Mouse (Mus musculus) neutrophil, adult 5-6 weeks (primary cell): ENCODE measurements around the gene Snrnp27. TPM values are rescaled to one million over a fixed set of nuclear protein-coding genes. Genes with fewer than 3 reads are reported as not detected.

Source experiments
- ATAC-seq: fragments of 151-379, 151-347 bp; 2 replicates; pipeline ENCODE4 v1.8.0; 2017; ENCODE audit warnings: mild to moderate bottlenecking, moderate TSS enrichment; ENCODE audit not compliant: insufficient number of reproducible peaks, poor library complexity, low FRiP score, severe bottlenecking; ENCODE audit errors: extremely low read depth
- total RNA-seq: library from RNA; stranded (forward); fragments of 200-1000 nt; gene quantifications from 2 replicates; pipeline ENCODE4 v1.2.3, GENCODE M21; 2017

Snrnp27 gene
- total RNA-seq, 1 experiment from 2014 or later, result 58.8 TPM

GRCm38 (mm10) chr6:86667061-86667460, 17.3 kb downstream of the Snrnp27 start:
- ATAC-seq, result no peak

GRCm38 (mm10) chr6:86665560-86666307, 18.6 kb downstream of the Snrnp27 start:
- ATAC-seq, result no peak

- no peak for ATAC-seq
Observed at GRCm38 (mm10) chr6:86665076-86665475, 19.2 kb downstream of the Snrnp27 start.

- ATAC-seq, result no peak
Observed at GRCm38 (mm10) chr6:86660161-86660877, 24.0 kb downstream of the Snrnp27 start.

- ATAC-seq, result no peak
Observed at GRCm38 (mm10) chr6:86658501-86658900, 25.8 kb downstream of the Snrnp27 start.

GRCm38 (mm10) chr6:86654270-86654916, 29.9 kb downstream of the Snrnp27 start:
- peak; percentile 42 for ATAC-seq

- no peak for ATAC-seq
Observed at GRCm38 (mm10) chr6:86653026-86653425, 31.3 kb downstream of the Snrnp27 start.

GRCm38 (mm10) chr6:86646143-86646542, 38.2 kb downstream of the Snrnp27 start:
- ATAC-seq, result no peak

- 0 out of 2 replicates have a peak, but pooled peaks have one; percentile 2 for ATAC-seq
Observed at GRCm38 (mm10) chr6:86645551-86645950, 38.8 kb downstream of the Snrnp27 start.

- peak; percentile 5; the same call in 1 of the 2 replicates for ATAC-seq
Observed at GRCm38 (mm10) chr6:86644775-86645400, 39.4 kb downstream of the Snrnp27 start.

- no peak for ATAC-seq
Observed at GRCm38 (mm10) chr6:86641716-86642115, 42.6 kb downstream of the Snrnp27 start.

GRCm38 (mm10) chr6:86640776-86641175, 43.5 kb downstream of the Snrnp27 start:
- no peak for ATAC-seq

GRCm38 (mm10) chr6:86640161-86640560, 44.2 kb downstream of the Snrnp27 start:
- ATAC-seq, result no peak

- peak; percentile 10; the same call in 1 of the 2 replicates for ATAC-seq
Observed at GRCm38 (mm10) chr6:86639180-86640160, 44.9 kb downstream of the Snrnp27 start.

- ATAC-seq, result 0 out of 2 replicates have a peak, but pooled peaks have one; percentile 8
Observed at GRCm38 (mm10) chr6:86638434-86638833, 45.9 kb downstream of the Snrnp27 start.

GRCm38 (mm10) chr6:86637860-86638259, 46.5 kb downstream of the Snrnp27 start:
- no peak for ATAC-seq

GRCm38 (mm10) chr6:86637171-86637835, 47.0 kb downstream of the Snrnp27 start:
- no peak for ATAC-seq

GRCm38 (mm10) chr6:86636495-86636894, 47.8 kb downstream of the Snrnp27 start:
- ATAC-seq, result no peak
